Mouse (Mus musculus) CH12.LX (cell line): ENCODE measurements around the gene Zfp597.

Experiments used
- CTCF ChIP-seq, 2 experiments: IDR thresholded peaks in 1 of 2; conservative IDR thresholded peaks in 1 of 2; 2 replicates each; pipeline ENCODE4 v1.5.1; 2011 to 2012; ENCODE audit warnings: low read depth in 2 of 2, low read length in 2 of 2, improper control_type of control experiment in 1 of 2, inconsistent platforms in 1 of 2, mild to moderate bottlenecking in 1 of 2, moderate library complexity in 1 of 2
- GABPA ChIP-seq: IDR thresholded peaks from 2 replicates; pipeline ENCODE4 v1.6.1; 2012; ENCODE audit warnings: low read depth, low read length, improper control_type of control experiment, inconsistent platforms; ENCODE audit not compliant: insufficient replicate concordance

DNA sequence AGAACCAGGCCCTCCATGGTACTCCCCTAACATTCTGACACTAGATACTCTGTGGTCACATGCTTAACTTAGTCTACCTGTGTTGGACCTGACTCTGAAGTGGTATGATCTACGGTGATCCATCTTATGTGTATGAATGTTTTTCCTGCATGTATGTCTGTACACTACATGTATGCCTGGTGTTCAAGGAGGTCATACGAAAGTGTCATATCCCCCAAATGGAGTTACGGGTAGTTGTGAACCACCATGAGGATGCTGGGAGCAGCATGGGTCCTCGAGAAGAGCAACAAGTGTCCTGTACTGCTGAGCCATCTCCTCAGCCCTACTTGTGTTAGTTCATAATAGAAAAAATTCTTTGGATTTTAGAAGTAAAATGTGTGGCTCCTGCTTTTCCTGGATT is 8.0 kb downstream of the Zfp597 start:
- no peak for TF ChIP-seq CTCF (conservative IDR thresholded peaks at IDR 0.05 in 1 of 2, IDR thresholded peaks at IDR 0.05 in 1 of 2; ENCODE audit: low read depth in 2 of 2, low read length in 2 of 2)
- no peak for TF ChIP-seq GABPA
